In the genomic region with DNA sequence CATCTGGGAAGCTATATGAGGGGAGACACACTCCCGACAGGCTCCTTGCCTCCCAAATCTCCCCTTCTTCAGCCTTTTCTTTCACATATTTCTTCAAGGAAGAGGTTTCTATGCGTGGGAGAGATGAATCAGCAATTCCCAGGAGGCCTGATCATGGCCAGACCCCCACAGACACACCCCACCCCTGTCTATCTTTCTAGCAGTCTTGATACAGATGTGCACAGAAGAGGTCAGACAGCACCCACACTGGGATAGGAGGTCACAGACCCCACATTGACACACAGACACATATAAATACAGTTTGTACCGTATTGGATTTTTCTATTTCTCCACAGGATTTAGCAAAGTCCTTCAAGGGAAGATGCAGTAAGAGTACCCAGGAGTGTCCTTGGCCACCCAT, we compare ENCODE assay signal across 18 mouse cellular contexts. TPM values are rescaled to one million over a fixed set of nuclear protein-coding genes. Genes with fewer than 3 reads are reported as not detected.
DNase-seq lines count a peak whose midpoint lies in the region; ATAC-seq and TF ChIP-seq lines count a peak whose summit lies in the region.
"Had no signal": no experiment of that assay in that cellular context is flagged by ENCODE, and none has a peak within 500 bp of the region (broad histone marks: within the 10 kb centered on the region; RNA-seq: fewer than 3 reads in every experiment).

No protein-coding gene starts in this region.

- no peak overlapping the region for H3K27ac ChIP-seq in MEL (ENCODE audit: control insufficient read depth, low read depth, low read length)
- no peak overlapping the region for H3K27ac ChIP-seq in liver, embryonic 14.5 days
- no peak overlapping the region for H3K27ac ChIP-seq in hindbrain, embryonic 13.5 days
- H3K27ac ChIP-seq: embryonic facial prominence, embryonic 13.5 days; forebrain, embryonic 13.5 days; gastrocnemius, adult 2 months; hindbrain, embryonic 14.5 days had no signal

- no peak overlapping the region for H3K4me2 ChIP-seq in liver, embryonic 14.5 days (ENCODE audit: low read depth)
- no peak overlapping the region for H3K4me2 ChIP-seq in hindbrain, embryonic 13.5 days
- H3K4me2 ChIP-seq: embryonic facial prominence, embryonic 13.5 days; forebrain, embryonic 13.5 days; hindbrain, embryonic 14.5 days had no signal

- H3K27me3 ChIP-seq in megakaryocyte, embryonic 14.5 days (replicated peaks): no peaks in the 10 kb centered on the region
- no peaks in the 10 kb centered on the region for H3K27me3 ChIP-seq in MEL (ENCODE audit: control insufficient read depth in 1 of 2, insufficient read depth in 2 of 2, low read length in 2 of 2)
- H3K27me3 ChIP-seq in liver, embryonic 14.5 days (ENCODE audit: control insufficient read depth, insufficient read depth, low read length): no peaks in the 10 kb centered on the region
- H3K27me3 ChIP-seq in hindbrain, embryonic 13.5 days: no peaks in the 10 kb centered on the region
- H3K27me3 ChIP-seq: embryonic facial prominence, embryonic 13.5 days; forebrain, embryonic 13.5 days had no signal

- no peak for DNase-seq in MEL (ENCODE audit: low read depth, low spot score)
- DNase-seq in liver, embryonic 14.5 days (ENCODE audit: low read depth in 3 of 3, low spot score in 3 of 3): no peak
- DNase-seq in frontal cortex, postnatal 36 days (ENCODE audit: low spot score in 2 of 2): no peak
- no peak for DNase-seq in retina, postnatal 1 day
- DNase-seq: cerebellum, adult 11-12 months; cerebellum, adult 9-11 months; cerebellum, postnatal 36 days; forebrain, postnatal 0 days; gastrocnemius, adult 2 months; gastrocnemius, postnatal 25 days; heart, postnatal 10 days had no signal

- 0 out of 4 replicates have a peak, but pooled peaks have one; percentile 13 to 37 for TF ChIP-seq EP300 in MEL (IDR thresholded peaks at IDR 0.05; ENCODE audit: low read depth in 1 of 2, low read length in 2 of 2)
- TF ChIP-seq EP300 in liver, embryonic 14.5 days (IDR thresholded peaks at IDR 0.05; ENCODE audit: low read depth): no peak

- H3K4me1 ChIP-seq in megakaryocyte, embryonic 14.5 days: peaks cover 94% of the 10 kb centered on the region
- H3K4me1 ChIP-seq in MEL (ENCODE audit: control insufficient read depth in 1 of 2, insufficient read depth in 2 of 2, low read length in 2 of 2): peaks cover 3 to 26% of the 10 kb centered on the region in 2 experiments
- peaks cover 3 to 14% of the 10 kb centered on the region in 2 experiments for H3K4me1 ChIP-seq in liver, embryonic 14.5 days (replicated peaks; ENCODE audit: control insufficient read depth in 2 of 2, insufficient read depth in 2 of 2, low read length in 1 of 2)
- no peaks in the 10 kb centered on the region for H3K4me1 ChIP-seq in hindbrain, embryonic 13.5 days (replicated peaks)
- H3K4me1 ChIP-seq: forebrain, embryonic 13.5 days had no signal

- peak overlapping the region; percentile 85 for H3K4me3 ChIP-seq in megakaryocyte, embryonic 14.5 days (replicated peaks)
- H3K4me3 ChIP-seq in MEL (ENCODE audit: control insufficient read depth in 1 of 2, insufficient read depth in 1 of 2, low read depth in 2 of 2, low read length in 2 of 2): no peak overlapping the region
- H3K4me3 ChIP-seq in liver, embryonic 14.5 days (ENCODE audit: insufficient read depth in 1 of 2, low read depth in 2 of 2, low read length in 2 of 2): no peak overlapping the region
- H3K4me3 ChIP-seq in hindbrain, embryonic 13.5 days: no peak overlapping the region
- H3K4me3 ChIP-seq: embryonic facial prominence, embryonic 13.5 days; forebrain, embryonic 13.5 days; gastrocnemius, adult 2 months had no signal

- no peak for TF ChIP-seq RAD21 in MEL (IDR thresholded peaks at IDR 0.05; ENCODE audit: low read depth, low read length)

- H3K36me3 ChIP-seq in megakaryocyte, embryonic 14.5 days (replicated peaks; ENCODE audit: low read length): peaks cover 71% of the 10 kb centered on the region
- peaks cover 0 to 14% of the 10 kb centered on the region in 2 experiments; a peak in 2 of 4 replicates for H3K36me3 ChIP-seq in MEL (ENCODE audit: control insufficient read depth in 1 of 2, insufficient read depth in 2 of 2, low read length in 2 of 2)
- no peaks in the 10 kb centered on the region for H3K36me3 ChIP-seq in liver, embryonic 14.5 days (replicated peaks; ENCODE audit: control insufficient read depth, insufficient read depth, low read depth)
- H3K36me3 ChIP-seq in hindbrain, embryonic 13.5 days: peaks cover 28% of the 10 kb centered on the region

- no peak for TF ChIP-seq CTCF in MEL (IDR thresholded peaks at IDR 0.05 in 2 of 3, conservative IDR thresholded peaks at IDR 0.05 in 1 of 3; ENCODE audit: control insufficient read depth in 1 of 3, insufficient read depth in 1 of 3, low read depth in 2 of 3, low read length in 3 of 3, poor library complexity in 1 of 3, severe bottlenecking in 1 of 3)
- TF ChIP-seq CTCF in liver, embryonic 14.5 days (IDR thresholded peaks at IDR 0.05; ENCODE audit: low read depth): no peak

- WGBS in liver, embryonic 14.5 days (ENCODE audit: insufficient replicate concordance): 39% methylated on average over 3 of the region's 3 CpGs
- WGBS in hindbrain, embryonic 13.5 days: 87% methylated on average over 3 of the region's 3 CpGs

- TF ChIP-seq POLR2A in MEL (IDR thresholded peaks at IDR 0.05; ENCODE audit: control insufficient read depth in 1 of 2, insufficient read depth in 1 of 2, low read depth in 1 of 2, low read length in 2 of 2, poor library complexity in 1 of 2): no peak

- H3K9me3 ChIP-seq in megakaryocyte, embryonic 14.5 days: no peaks in the 10 kb centered on the region
- H3K9me3 ChIP-seq in MEL (replicated peaks; ENCODE audit: insufficient read depth, low read length): no peaks in the 10 kb centered on the region
- no peaks in the 10 kb centered on the region for H3K9me3 ChIP-seq in liver, embryonic 14.5 days (ENCODE audit: control insufficient read depth, low read length)
- H3K9me3 ChIP-seq in hindbrain, embryonic 13.5 days: no peaks in the 10 kb centered on the region
- H3K9me3 ChIP-seq: embryonic facial prominence, embryonic 13.5 days; forebrain, embryonic 13.5 days; G1E had no signal

- H3K79me2 ChIP-seq in MEL (ENCODE audit: control insufficient read depth, insufficient read depth, low read length, poor library complexity): no peaks in the 10 kb centered on the region

- H3K9ac ChIP-seq in MEL (ENCODE audit: control insufficient read depth, low read depth, low read length, poor library complexity, severe bottlenecking): no peak overlapping the region
- no peak overlapping the region for H3K9ac ChIP-seq in liver, embryonic 14.5 days (replicated peaks)
- H3K9ac ChIP-seq in hindbrain, embryonic 13.5 days: no peak overlapping the region
- H3K9ac ChIP-seq: embryonic facial prominence, embryonic 13.5 days; forebrain, embryonic 13.5 days; forebrain, postnatal 0 days; hindbrain, embryonic 14.5 days had no signal

- no peak for ATAC-seq in megakaryocyte, adult 5-6 weeks (ENCODE audit: poor library complexity, severe bottlenecking)
- peak; percentile 40; the same call in 1 of the 2 replicates for ATAC-seq in liver, embryonic 14.5 days (ENCODE audit: insufficient read depth)
- no peak for ATAC-seq in hindbrain, embryonic 13.5 days (ENCODE audit: low FRiP score)
- ATAC-seq: forebrain, embryonic 13.5 days; forebrain, postnatal 0 days had no signal

RNA-seq across cellular contexts. Expression of gene Dnmt1, which starts 6.3 kb away (rescaled TPM):
- polyA plus RNA-seq in megakaryocyte, embryonic 14.5 days (2012; ENCODE audit: insufficient read depth, low replicate concordance): 31.3 and 39.8 TPM in 2 replicates
- total RNA-seq in megakaryocyte, adult 5-6 weeks (2015): 85.4 and 89.6 TPM in 2 replicates
- 165 and 171 TPM in 2 replicates for total RNA-seq in megakaryocyte, adult 5-6 weeks (2017)
- 412 and 448 TPM in 2 replicates for total RNA-seq in MEL (2012; rRNA removed)
- polyA plus RNA-seq in MEL (2012; ENCODE audit: insufficient read depth in 1 of 2, insufficient read length in 2 of 2, low read depth in 1 of 2, low replicate concordance in 2 of 2, missing spikeins in 1 of 2): 1,000 to 10,000 TPM in 1 of 2 experiments, 100 to 1,000 TPM in 1; 681 to 1,953 TPM
- polyA plus RNA-seq in liver, embryonic 14.5 days (2012; rRNA removed): 47.6 and 55.9 TPM in 2 replicates
- polyA plus RNA-seq in liver, embryonic 14.5 days (2014; fragmentation: Nextera tagmentation; extraction: Ambion mirVana): 43.1 and 48.6 TPM in 2 replicates
- polyA plus RNA-seq in hindbrain, embryonic 13.5 days (2015; fragmentation: Nextera tagmentation; extraction: Ambion mirVana): 65.1 and 65.8 TPM in 2 replicates

RNA-seq across cellular contexts. Expression of gene S1pr2, which starts 10.6 kb away (rescaled TPM):
- 4.0 and 8.4 TPM in 2 replicates for polyA plus RNA-seq in megakaryocyte, embryonic 14.5 days (2012; ENCODE audit: insufficient read depth, low replicate concordance)
- 7.5 and 8.9 TPM in 2 replicates for total RNA-seq in megakaryocyte, adult 5-6 weeks (2015)
- 2.8 and 3.0 TPM in 2 replicates for total RNA-seq in megakaryocyte, adult 5-6 weeks (2017)
- 6.4 and 6.6 TPM in 2 replicates for total RNA-seq in MEL (2012; rRNA removed)
- 10 to 100 TPM in 1 of 2 experiments, not detected in 1; 27.4 TPM for polyA plus RNA-seq in MEL (2012; ENCODE audit: insufficient read depth in 1 of 2, insufficient read length in 2 of 2, low read depth in 1 of 2, low replicate concordance in 2 of 2, missing spikeins in 1 of 2)
- polyA plus RNA-seq in liver, embryonic 14.5 days (2012; rRNA removed): 1.2 and 1.3 TPM in 2 replicates
- polyA plus RNA-seq in liver, embryonic 14.5 days (2014; fragmentation: Nextera tagmentation; extraction: Ambion mirVana): 2.3 and 3.0 TPM in 2 replicates
- 11.0 and 14.3 TPM in 2 replicates for polyA plus RNA-seq in hindbrain, embryonic 13.5 days (2015; fragmentation: Nextera tagmentation; extraction: Ambion mirVana)

RNA-seq across cellular contexts. Expression of gene Mrpl4, which starts 36.5 kb away (rescaled TPM):
- 62.4 and 63.4 TPM in 2 replicates for polyA plus RNA-seq in megakaryocyte, embryonic 14.5 days (2012; ENCODE audit: insufficient read depth, low replicate concordance)
- total RNA-seq in megakaryocyte, adult 5-6 weeks (2015): 47.3 and 63.6 TPM in 2 replicates
- 44.5 and 50.3 TPM in 2 replicates for total RNA-seq in megakaryocyte, adult 5-6 weeks (2017)
- total RNA-seq in MEL (2012; rRNA removed): 280 and 282 TPM in 2 replicates
- polyA plus RNA-seq in MEL (2012; ENCODE audit: insufficient read depth in 1 of 2, insufficient read length in 2 of 2, low read depth in 1 of 2, low replicate concordance in 2 of 2, missing spikeins in 1 of 2): 100 to 1,000 TPM in 1 of 2 experiments, not detected in 1; 474 TPM
- polyA plus RNA-seq in liver, embryonic 14.5 days (2012; rRNA removed): 36.5 and 36.7 TPM in 2 replicates
- 61.3 and 67.7 TPM in 2 replicates for polyA plus RNA-seq in liver, embryonic 14.5 days (2014; fragmentation: Nextera tagmentation; extraction: Ambion mirVana)
- 98.2 and 104 TPM in 2 replicates for polyA plus RNA-seq in hindbrain, embryonic 13.5 days (2015; fragmentation: Nextera tagmentation; extraction: Ambion mirVana)

RNA-seq across cellular contexts. Expression of gene Icam1, which starts 49.8 kb away (rescaled TPM):
- polyA plus RNA-seq in megakaryocyte, embryonic 14.5 days (2012; ENCODE audit: insufficient read depth, low replicate concordance): 8.8 and 10.8 TPM in 2 replicates
- total RNA-seq in megakaryocyte, adult 5-6 weeks (2015): 9.6 and 15.3 TPM in 2 replicates
- 19.5 and 20.5 TPM in 2 replicates for total RNA-seq in megakaryocyte, adult 5-6 weeks (2017)
- total RNA-seq in MEL (2012; rRNA removed): 24.4 and 26.0 TPM in 2 replicates
- 10 to 100 TPM in 1 of 2 experiments, not detected in 1; 31.0 TPM for polyA plus RNA-seq in MEL (2012; ENCODE audit: insufficient read depth in 1 of 2, insufficient read length in 2 of 2, low read depth in 1 of 2, low replicate concordance in 2 of 2, missing spikeins in 1 of 2)
- polyA plus RNA-seq in liver, embryonic 14.5 days (2012; rRNA removed): 5.4 and 6.9 TPM in 2 replicates
- polyA plus RNA-seq in liver, embryonic 14.5 days (2014; fragmentation: Nextera tagmentation; extraction: Ambion mirVana): 7.9 and 9.1 TPM in 2 replicates
- 3.4 and 4.4 TPM in 2 replicates for polyA plus RNA-seq in hindbrain, embryonic 13.5 days (2015; fragmentation: Nextera tagmentation; extraction: Ambion mirVana)

Comparison
In these comparisons a context has a peak if more than half of its experiments do, and no peak if none do; other contexts are left out.
1. RNA of gene Dnmt1, which starts 6.3 kb away (polyA plus RNA-seq): 681 to 1,953 TPM in MEL; 65.1 to 65.8 TPM in hindbrain, embryonic 13.5 days, 43.1 to 55.9 TPM in liver, embryonic 14.5 days and 31.3 to 39.8 TPM in megakaryocyte, embryonic 14.5 days; every median in the first group is over 10 times any median in the second.